Mouse (Mus musculus): Measurements from ENCODE around the gene D6Wsu163e.

The D6Wsu163e gene

DNA sequence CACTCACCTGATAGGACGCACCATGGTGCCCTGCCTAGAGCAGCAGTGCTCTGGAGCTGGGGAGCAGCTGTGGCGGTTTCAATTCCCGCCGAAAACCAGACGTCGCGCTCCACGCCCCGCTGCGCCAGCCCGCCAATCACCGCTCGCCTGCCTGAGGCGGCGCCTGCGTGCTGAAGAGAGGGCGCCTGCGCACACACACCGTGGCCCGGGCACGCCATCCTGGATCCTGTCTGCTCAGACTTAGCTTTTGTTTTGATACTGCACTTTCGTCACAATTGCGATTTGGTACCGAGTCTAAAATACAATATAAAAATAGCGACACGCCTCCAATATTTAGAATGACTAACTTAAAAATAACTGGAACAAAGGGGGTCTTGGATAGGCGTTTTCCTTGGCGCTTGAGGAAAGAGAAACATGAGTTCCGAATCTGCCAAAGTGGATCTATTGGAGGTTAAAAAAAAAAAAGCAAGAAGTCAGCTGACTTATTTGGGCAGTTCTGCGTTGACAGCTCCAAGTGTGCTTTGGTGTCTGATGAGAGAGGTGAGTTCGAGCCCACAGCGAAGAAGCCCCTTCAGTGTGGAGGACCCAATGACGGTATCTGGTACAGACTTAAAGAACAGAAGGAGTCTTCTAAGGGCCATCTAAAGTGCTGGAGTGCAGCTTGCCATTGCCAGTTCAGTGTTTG, at the start of gene D6Wsu163e, which contains the start of gene Rad51ap1:
D6Wsu163e (plus strand) TSS at position 476 of the 685 bp plus-strand sequence.
Rad51ap1 (minus strand) TSS at position 101 of the 685 bp plus-strand sequence.
- DNase-seq (ENCODE audit: low spot score), result peak; percentile 90

DNA sequence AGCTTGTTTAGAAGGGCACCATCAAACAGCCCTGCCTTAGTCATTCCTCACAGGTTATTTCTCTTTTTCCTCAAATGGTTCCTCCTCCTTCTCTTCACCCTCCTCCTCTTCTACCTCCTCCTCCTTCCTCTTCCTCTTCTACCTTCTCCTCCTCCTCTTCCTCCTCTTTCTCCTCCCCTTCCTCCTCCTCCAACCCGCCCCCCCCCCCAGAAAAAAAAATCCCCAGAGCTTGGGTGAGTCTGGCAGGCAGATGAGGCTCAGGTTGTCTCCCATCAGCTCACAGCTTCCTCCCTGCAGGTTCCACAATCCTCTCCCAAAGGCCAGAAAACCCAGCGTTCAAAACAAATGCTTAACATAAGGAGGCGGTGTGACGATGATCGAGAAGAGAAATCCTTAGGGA, 32.4 kb upstream of the D6Wsu163e start:
- no peak for DNase-seq (ENCODE audit: low spot score)

DNA sequence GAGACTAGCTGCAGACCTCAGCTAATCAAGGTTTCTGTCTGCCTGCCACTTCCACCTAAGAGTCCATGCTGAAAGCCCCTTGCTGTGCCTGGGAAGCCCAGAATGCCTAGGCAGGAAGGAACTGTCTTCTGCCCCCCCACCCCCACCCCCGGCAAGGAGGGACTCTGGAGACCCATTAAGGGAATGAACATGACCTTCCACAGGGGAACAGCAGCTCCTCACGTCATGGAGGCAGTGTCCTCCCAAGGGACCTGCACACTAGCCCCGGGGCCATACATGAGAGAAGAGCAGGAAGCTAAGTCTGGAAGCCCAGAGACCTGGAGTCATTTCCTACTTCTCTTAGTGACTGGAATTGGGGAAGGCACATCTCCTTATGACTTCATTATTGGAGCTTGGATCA, 31.9 kb upstream of the D6Wsu163e start:
- DNase-seq (ENCODE audit: low spot score), result no peak

DNA sequence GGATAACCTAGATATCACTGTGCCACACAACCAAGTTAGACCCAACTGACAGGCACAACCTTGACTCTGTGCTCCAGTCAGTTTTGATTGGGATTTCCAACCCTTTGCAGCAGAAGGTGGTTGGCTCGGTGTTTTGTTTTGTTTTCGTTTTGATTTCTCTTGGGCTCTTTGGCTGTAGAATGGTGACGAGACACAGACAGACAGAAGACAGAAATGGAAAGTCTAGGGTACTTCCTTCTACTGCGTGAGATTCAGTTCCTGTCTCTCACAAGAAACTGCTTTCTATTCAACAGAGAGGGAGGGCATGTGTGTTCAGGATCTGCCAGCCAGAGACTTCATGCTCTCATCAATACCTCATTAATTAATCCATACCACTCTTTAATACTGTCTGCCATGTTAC, 29.0 kb upstream of the D6Wsu163e start:
- DNase-seq (ENCODE audit: low spot score), result no peak

DNA sequence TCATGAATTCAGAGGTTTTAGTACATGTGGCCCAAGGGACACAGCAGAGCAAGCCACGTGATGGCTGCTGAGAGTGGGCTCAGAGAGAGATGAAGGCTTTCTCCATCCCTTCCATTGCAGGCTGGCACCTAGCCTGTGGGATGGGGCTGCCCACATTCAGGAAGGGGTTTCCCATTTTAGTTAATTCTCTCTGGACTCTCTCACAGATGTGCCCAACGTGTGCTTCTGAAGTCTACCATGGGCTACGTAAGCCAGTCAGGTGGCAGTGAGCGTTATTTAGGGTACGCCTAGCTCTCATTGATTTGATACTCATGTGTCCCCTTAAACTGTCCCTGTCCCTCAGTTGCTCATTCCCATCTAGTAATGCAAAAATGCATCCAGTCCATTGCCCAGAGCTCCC, 24.8 kb upstream of the D6Wsu163e start:
- DNase-seq (ENCODE audit: low spot score), result no peak

DNA sequence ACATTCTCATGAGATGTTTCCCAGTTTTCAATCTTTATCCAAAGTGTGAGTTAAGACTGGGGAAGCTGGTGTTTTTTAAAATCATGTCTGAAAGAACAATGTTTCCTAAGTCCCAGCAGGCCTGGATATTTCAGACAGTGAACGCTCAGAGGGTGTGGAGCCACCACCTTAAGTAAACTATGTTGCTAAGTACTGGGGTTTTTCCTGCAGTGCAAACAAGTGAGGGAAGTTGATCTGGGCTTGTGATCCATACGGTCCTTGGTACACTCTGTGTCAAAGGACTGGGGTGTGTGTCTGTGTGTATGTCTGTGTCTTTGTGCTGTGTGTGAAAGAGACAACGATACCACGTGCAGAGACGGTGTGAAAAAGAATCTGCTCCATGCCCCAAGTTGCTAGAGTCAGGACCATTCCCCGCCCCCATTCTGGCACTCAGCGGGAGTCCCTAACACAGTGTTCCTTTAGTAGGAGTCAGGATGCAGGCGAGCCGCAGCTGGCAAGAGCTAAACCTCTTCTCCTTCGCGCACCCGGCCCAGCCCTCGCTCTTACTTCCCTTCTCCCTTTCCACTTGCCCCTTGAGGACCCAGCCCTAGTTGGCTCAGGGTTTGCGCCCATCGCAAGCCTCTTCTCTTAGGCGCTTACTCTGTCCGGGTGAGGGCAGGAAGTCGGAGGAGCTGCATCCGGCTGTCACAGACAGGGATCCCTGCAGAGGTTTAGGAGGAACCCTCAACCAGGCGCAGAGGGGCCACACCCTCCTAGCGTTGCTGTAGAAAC, 18.5 kb upstream of the D6Wsu163e start, which contains the start of gene Dyrk4:
Dyrk4 (minus strand) TSS at position 729 of the 771 bp plus-strand sequence.
- no peak for DNase-seq (ENCODE audit: low spot score)

DNA sequence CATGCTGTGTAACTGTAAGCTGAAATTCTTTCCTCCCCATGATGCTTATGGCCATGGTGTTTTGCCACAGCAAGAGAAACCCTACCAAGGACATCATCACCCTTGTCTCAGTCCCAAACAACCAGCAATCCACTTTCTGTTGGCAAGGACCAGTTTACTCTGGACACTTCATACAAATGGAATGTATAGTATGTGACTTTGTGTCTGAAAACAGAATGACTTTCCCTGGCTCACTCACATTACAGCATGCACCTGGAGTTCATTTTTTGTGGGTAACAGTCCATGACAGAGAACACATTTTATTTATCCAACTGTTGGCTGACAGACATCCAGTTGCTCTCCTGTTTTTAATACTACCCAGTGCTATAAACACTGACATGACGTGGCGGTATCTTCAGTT, 6.9 kb upstream of the D6Wsu163e start:
- DNase-seq (ENCODE audit: low spot score), result no peak

DNA sequence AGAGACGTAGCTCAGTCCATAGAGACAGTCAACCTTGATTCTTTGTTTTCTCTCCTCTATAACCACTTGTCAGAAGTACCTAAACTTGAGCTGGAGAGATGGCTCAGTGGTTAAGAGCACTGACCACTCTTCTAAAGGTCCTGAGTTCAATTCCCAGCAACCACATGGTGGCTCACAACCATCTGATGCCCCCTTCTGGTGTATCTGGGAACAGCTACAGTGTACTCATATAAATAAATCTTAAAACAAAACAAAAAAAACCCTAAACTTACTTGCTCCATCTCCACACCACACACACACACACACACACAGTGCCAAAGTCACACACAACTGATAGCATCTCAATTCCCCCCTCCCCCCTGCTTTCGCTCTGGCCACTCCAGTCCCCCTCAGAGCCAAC, 1.7 kb upstream of the D6Wsu163e start:
- DNase-seq (ENCODE audit: low spot score), result no peak

DNA sequence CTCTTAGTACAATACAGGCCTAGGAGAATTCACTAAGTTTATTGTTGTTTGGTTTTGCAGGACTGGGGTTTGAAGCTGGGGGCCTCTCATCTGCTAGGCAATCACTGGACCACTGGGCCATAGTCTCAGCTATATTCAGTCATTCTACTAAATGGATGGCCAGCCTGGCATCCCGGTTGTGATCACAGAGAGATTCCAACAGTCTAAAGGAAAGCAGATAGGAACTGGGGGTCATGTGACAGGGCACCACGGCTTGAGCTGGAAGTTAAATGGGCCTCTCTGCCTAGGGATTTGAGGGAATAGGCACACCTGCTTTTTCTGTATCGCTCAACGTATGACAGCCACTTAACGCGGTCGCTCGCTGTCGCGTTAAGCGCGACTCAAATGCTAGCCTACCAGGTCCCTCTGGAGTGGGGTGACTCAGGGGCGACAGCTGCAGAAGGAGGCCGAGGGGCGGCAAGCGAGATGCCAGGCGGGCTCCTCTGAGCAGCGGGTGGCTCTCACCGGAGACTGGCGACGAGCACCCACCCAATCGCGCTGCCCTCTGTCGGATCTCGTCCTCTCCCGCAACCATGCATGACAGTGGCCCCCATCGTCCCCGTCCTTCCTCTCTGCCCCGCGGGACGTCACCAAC, 792 bp upstream of the D6Wsu163e start:
- no peak for DNase-seq (ENCODE audit: low spot score)

DNA sequence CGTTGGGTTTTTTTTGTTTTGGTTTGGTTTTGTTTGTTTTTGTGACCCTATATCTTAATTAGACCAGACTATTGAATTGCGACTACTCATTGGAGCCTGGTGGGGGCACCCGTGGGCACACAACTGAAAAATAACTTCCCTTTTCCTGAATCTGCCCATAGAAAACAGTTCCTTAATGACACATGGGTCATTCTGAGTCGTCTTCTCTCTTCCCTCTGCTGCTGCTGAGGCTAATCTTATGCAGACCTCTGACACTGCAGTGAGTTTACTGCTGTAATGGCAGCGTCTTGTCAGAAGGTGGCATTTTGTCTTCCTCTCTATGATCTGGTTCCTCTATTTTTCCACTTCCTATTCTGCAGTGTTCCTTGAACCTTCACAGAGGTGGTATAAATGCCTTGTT, 689 bp downstream of the D6Wsu163e start:
- no peak for DNase-seq (ENCODE audit: low spot score)

DNA sequence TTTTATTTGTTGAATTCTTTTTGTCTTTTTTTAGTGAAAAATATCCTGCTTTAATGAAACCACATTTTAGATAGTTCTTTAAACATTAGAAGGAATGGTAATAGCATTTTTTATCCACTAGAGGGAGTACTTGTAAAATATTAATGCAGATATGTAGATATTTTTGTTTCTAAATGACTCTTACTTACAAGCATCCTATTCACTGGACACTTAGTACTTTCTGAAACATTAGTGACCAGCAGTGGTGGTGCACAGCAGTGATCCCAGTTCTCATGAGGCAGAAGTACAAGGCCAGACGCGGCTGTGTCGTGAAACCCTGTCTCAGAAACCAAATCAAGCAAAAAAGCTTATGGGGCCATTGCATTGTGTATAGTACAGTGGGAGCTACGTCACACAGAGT, 8.6 kb downstream of the D6Wsu163e start:
- DNase-seq (ENCODE audit: low spot score), result no peak

DNA sequence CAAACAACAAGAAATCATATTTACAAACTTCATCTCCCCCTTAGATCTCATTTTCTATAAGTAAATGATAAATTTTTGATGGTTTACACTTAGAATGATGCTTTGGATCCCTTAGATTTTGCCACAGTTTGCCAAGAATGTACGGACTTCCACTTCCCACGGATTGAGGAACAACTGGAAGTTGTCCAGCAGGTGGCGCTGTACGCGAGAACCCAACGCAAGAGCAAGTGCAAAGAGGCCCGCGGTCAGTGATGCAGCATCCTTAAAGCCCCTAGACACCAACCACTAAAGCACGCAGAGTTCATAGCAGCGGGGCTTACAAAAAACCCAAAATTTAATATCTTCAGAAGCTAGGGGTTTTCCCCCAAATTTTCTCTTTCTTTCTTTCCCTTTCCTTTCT, 16.0 kb downstream of the D6Wsu163e start:
- peak; percentile 78 for DNase-seq (ENCODE audit: low spot score)

DNA sequence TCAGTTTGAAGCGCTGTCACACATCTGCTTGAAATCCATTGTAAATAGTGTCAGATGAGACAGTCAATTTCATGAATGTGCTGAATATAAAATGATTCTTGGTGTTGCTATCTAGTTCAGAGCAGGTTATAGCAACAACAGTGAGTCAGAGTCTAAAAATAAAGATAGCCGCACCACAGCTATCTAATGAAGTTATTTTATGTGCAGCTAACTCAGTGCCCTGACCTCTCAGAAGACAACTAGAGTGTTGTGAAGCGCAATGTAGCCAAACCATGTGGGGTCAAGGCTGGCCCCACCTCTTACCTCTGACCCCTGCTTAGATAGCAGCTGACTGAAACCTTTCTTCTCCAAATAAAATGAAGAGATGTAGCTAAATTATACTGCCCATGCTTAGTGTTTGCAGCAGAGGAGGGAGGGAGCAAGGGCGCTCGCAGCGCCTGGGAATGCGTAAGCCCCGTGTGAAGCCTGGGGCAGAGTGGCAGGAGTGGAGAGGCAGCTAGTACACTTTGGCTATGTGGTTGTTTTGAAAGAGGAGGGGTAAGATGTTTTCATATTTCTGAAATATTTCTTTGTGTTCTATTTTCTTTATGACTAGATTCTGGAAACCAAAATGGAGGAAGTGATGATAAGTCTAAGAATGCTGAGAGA, 21.7 kb downstream of the D6Wsu163e start:
- DNase-seq (ENCODE audit: low spot score), result no peak

DNA sequence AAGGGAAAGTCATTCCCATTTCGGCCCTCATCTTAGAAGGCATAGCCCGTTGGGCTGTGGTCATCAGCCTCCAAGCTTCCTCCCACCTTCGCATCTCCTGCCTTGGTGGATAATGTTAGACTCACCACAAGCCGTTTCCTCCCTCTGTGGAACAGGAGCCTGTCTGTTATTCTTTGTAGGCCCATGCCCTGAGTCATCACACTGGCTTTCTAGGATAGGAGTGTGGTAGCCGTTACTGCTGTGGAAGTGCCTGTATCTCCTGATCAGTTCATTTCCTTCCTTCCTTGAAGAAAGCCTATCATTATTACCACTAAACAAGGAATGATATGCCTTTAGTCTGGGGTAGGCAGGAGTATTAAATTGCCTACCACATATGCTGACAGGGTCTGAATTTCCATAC, 22.9 kb downstream of the D6Wsu163e start:
- DNase-seq (ENCODE audit: low spot score), result no peak

DNA sequence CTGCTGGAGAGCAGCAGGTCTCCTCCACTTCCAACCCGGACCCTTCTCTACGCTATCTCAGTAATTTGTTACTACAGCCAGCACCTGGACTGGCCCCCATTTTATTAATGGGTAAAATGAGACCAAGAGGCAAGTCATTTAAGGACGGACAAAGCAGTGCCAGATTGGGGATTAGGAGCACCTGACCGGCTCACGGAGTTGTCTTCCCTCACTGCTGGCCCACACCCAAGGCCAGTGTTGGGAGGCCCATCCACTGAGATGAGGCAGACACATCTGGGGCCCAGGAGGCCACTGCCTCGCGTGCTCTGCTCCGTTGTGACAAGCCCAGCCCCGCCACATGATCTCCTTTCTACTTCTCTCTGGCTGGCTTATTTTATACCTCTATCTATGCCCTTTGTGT, 23.7 kb downstream of the D6Wsu163e start:
- DNase-seq (ENCODE audit: low spot score), result no peak

DNA sequence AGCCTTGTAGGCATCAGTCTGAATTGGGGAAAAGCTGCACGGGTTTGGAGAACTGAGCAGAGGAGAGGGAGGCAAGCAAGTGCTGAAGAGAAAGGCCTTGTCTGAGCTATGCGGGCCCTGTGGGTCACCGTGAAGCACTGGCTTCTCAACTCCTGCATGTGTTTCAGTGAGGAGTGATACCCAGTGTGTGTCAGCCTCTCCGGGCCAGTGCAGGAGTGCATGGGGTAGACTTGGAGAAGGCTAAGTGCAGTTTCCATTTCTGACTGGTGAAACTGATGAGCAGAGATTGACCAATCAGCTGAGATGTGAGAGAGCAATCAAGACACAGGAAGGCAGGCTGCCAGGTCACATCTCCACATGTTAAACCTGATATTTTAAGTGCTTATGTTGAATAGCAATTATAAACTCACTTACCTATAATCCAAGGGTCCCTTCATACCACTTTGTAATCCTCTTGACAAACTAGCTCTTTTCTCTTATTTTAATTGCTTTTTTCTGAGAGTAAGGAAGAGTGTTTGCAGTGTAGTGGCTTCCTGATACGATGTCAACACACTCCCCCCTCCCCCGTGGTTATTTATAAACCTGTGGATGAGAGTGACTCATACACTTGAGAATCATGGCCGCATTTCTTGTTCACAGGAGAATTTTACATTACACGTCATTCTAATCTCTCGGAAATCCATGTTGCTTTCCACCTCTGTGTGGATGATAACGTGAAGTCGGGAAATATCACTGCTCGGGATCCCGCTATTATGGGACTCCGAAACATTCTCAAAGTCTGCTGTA, 26.7 kb downstream of the D6Wsu163e start:
- DNase-seq (ENCODE audit: low spot score), result no peak

DNA sequence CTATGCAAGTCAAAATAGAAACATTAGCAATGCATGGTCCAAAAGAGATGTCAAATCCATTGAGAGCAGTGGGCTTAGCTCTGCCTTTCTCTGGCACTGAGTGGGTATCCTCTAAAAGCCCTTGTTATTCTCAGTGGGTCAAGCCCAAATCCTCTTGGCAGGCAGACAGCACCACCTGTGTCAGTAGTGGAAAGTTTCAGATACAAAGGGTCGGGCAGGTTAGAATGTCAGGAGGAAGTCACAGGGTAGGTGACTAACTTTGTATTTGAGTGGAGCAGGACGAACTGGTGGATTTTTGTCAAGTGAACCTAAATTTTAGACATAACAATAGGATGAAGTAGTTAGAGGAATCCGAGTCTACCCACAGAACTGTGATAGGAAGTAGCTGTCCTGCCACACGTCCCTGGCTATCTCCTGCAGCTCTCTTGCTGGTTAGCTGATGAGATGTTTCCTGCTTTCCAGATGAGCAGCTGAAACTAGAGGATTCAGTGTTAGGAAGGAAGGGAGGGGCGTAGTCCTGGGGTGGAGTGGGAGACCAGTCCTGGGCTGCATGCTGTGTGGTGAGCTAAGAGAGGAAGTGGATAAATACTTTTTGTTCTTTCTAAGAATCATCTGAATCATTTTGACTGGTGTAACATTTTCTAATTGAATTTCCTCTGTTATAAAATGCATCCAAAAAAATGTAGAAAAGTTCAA, 41.9 kb downstream of the D6Wsu163e start:
- no peak for DNase-seq (ENCODE audit: low spot score)

DNA sequence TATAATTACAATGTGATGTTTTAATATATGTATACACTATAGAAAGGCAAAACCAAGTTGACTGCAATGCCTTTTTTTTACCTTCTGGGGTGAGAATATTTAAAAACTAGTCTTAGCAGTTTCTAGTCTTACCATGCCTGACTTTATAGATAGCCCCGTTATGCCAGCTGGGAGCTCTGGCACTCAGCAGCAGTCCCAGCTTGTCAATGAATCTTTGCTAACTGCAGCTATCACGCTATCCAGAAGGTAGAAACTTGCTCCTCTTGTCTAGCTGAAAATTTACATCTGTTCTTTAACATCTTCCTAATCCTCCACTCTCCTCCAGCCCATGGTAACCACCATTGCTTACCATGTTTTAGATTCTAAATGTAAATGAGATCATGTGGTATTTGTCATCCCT, 53.9 kb downstream of the D6Wsu163e start:
- DNase-seq (ENCODE audit: low spot score), result no peak

DNA sequence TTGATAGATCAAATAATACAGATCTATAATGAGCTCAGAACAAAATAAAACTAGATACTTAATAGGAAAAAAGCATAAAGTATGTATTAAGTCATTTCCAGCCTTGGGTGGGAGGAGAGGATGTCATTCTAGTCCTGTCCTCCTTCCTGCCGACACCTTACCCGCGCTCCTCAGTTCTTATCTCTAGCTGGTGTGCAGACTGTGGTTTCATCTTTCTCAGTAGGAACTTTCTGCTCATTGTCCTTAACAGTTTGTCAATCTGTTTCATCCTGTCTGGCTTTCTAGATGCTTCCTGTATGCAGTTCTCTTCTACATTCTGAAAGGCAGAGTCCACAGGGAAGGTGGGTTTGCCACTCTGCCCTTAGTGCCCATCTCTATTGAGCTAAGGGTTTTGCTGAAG, 55.7 kb downstream of the D6Wsu163e start:
- DNase-seq (ENCODE audit: low spot score), result no peak

DNA sequence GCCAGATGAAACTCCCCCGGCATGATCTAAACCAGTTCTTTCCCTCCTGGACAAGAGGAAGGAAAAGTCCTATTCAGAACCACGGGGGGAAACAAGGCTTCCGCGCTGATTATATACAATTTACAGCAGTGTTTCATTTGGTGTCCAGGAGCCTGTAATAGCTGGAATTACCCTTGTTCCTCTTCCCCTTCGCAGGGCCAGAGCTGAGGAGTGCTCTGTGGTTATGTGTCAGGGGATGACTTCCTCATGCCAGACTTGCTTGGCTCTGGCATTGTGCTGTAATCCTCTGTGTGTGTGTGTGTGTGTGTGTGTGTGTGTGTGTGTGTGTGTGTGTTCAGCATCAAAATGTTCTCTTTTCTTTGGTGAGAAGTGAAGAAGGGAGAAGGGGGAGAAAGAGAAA, 56.6 kb downstream of the D6Wsu163e start:
- no peak for DNase-seq (ENCODE audit: low spot score)

DNA sequence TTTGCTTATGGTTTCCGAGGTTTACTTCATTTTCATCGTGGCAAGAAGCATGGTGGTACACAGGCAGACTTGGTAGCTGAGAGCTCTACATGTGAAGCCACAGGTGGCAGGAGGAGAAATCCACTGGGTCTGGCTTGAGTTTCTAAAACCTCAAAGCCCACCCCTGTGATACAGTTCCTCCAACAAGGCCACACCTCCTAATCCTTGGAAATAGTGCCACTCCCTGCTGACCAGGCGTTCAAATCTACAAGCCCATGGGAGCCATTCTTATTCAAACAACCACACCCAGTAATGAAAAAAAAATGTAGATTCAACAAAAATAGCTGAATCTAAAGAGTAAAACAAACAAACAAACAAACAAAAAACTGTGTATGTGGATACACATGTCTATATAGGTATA, 65.9 kb downstream of the D6Wsu163e start:
- no peak for DNase-seq (ENCODE audit: low spot score)
